Mouse (Mus musculus): ENCODE measurements around the gene Lysmd2. TPM values are rescaled to one million over a fixed set of nuclear protein-coding genes. Genes with fewer than 3 reads are reported as not detected.

The Lysmd2 gene
- polyA plus RNA-seq, 1 experiment, result 11.9 TPM

DNA sequence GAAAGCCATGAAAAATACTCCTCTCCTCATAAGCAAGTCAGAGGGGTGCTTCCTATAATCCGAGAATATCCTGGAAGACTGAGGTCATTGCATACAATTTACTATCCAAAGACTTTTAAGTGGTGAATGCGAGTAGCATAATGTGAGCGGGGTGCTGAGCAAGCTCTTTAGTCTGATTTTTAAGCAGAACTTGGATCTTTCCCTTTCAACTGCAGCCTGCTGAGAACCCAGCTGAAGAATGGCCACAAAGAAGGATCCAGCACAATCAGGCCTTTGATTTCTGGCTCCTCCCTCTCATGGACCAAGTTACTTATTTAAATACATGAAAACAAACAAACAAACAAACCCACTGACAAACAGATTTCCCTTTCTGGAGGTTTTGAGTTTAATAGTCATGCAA lies 59.2 kb downstream of the Lysmd2 start:
- TF ChIP-seq FLI1 (IDR thresholded peaks at IDR 0.05; ENCODE audit: low read length) (no peak), GATA1 (IDR thresholded peaks at IDR 0.05; ENCODE audit: borderline replicate concordance, low read length) (no peak)
- no peak overlapping the region for H3K4me3 ChIP-seq (replicated peaks)
- 0 out of 2 replicates have a peak, but pooled peaks cover 4% of the 10 kb centered on the region for H3K4me1 ChIP-seq
- no peaks in the 10 kb centered on the region for H3K36me3 ChIP-seq (replicated peaks; ENCODE audit: low read length)
- peaks cover 21% of the 10 kb centered on the region for H3K9me3 ChIP-seq
- peaks cover 8% of the 10 kb centered on the region for H3K27me3 ChIP-seq (replicated peaks)

Other genes starting within 250 kb of the Lysmd2 start
- gene Mapk6, start 215.7 kb upstream of the Lysmd2 start, polyA plus RNA-seq (2012; ENCODE audit: insufficient read depth, low replicate concordance), result 31.3 and 53.1 TPM in 2 replicates
- gene Leo1, start 184.2 kb upstream of the Lysmd2 start, polyA plus RNA-seq (2012; ENCODE audit: insufficient read depth, low replicate concordance), result 3.6 and 17.0 TPM in 2 replicates
- gene Tmod3, start 66.1 kb upstream of the Lysmd2 start, polyA plus RNA-seq (2012; ENCODE audit: insufficient read depth, low replicate concordance), result 3.0 and 11.0 TPM in 2 replicates
- not detected in 2 replicates for gene Tmod2, start 14.4 kb upstream of the Lysmd2 start, polyA plus RNA-seq (2012; ENCODE audit: insufficient read depth, low replicate concordance)
- not detected in 2 replicates for gene Scg3, start 58.3 kb downstream of the Lysmd2 start, polyA plus RNA-seq (2012; ENCODE audit: insufficient read depth, low replicate concordance)
- gene Bmp5, start 149.6 kb downstream of the Lysmd2 start, polyA plus RNA-seq (2012; ENCODE audit: insufficient read depth, low replicate concordance), result not detected in 2 replicates